Mouse (Mus musculus) cerebellum, adult 11-12 months (tissue): ENCODE results near the gene P3h3.

Experiments
- DNase-seq: peaks from one replicate; pipeline ENCODE4 v3.0.0; 2022

Gene P3h3

GRCm38 (mm10) chr6:124865766-124866362 is 8.3 kb upstream of the P3h3 start:
- DNase-seq = peak; percentile 26

- DNase-seq = peak; percentile 83
These were observed 6.2 kb upstream of the P3h3 start, which contains the start of gene Gpr162 for GRCm38 (mm10) chr6:124863658-124864298. TSS of gene Gpr162 (minus strand) at chr6:124863983.

- DNase-seq = peak; percentile 71
These were observed 5.6 kb upstream of the P3h3 start for GRCm38 (mm10) chr6:124863125-124863657.

- DNase-seq = no peak
These were observed 5.0 kb upstream of the P3h3 start for GRCm38 (mm10) chr6:124862406-124863124.

GRCm38 (mm10) chr6:124861802-124862201 is 4.2 kb upstream of the P3h3 start:
- no peak for DNase-seq

- peak; percentile 67 for DNase-seq
These were observed 3.7 kb upstream of the P3h3 start for GRCm38 (mm10) chr6:124861266-124861665.

GRCm38 (mm10) chr6:124860511-124860910 is 3.0 kb upstream of the P3h3 start:
- DNase-seq = peak; percentile 35

GRCm38 (mm10) chr6:124859725-124860124 is 2.2 kb upstream of the P3h3 start:
- peak; percentile 90 for DNase-seq

GRCm38 (mm10) chr6:124858561-124859318 is 1.2 kb upstream of the P3h3 start:
- peak; percentile 63 for DNase-seq

- peak; percentile 67 for DNase-seq
These were observed 433 bp upstream of the P3h3 start for GRCm38 (mm10) chr6:124857840-124858530.

- peak; percentile 69 for DNase-seq
These were observed 1.2 kb downstream of the P3h3 start for GRCm38 (mm10) chr6:124856321-124856720.

GRCm38 (mm10) chr6:124854647-124855046 is 2.9 kb downstream of the P3h3 start:
- no peak for DNase-seq

GRCm38 (mm10) chr6:124850535-124850934 is 7.0 kb downstream of the P3h3 start:
- DNase-seq = no peak

GRCm38 (mm10) chr6:124847305-124847704 is 10.2 kb downstream of the P3h3 start:
- peak; percentile 91 for DNase-seq

GRCm38 (mm10) chr6:124840241-124841167 is 17.0 kb downstream of the P3h3 start, which contains the start of gene Gnb3:
TSS of gene Gnb3 (minus strand) at chr6:124840275.
- no peak for DNase-seq

- DNase-seq = peak; percentile 36
These were observed 17.7 kb downstream of the P3h3 start for GRCm38 (mm10) chr6:124839805-124840204.

- DNase-seq = no peak
These were observed 21.1 kb downstream of the P3h3 start for GRCm38 (mm10) chr6:124836411-124836810.

- DNase-seq = no peak
These were observed 22.0 kb downstream of the P3h3 start for GRCm38 (mm10) chr6:124835531-124835930.

GRCm38 (mm10) chr6:124834512-124835081 is 23.0 kb downstream of the P3h3 start:
- no peak for DNase-seq

GRCm38 (mm10) chr6:124831649-124832048 is 25.9 kb downstream of the P3h3 start:
- DNase-seq = peak; percentile 32

GRCm38 (mm10) chr6:124831199-124831598 is 26.4 kb downstream of the P3h3 start:
- peak; percentile 57 for DNase-seq
